Mouse (Mus musculus) liver, embryonic 14.5 days (tissue): ENCODE measurements at regions not wholly inside any gene's neighbourhood (a gene's known extent, or its start where the extent isn't known, plus 50 kb on each side); places are given as distances from the start of the nearest gene placed in this dataset.

Source experiments
- ATAC-seq: fragments of 200-750 bp; cut with Nextera tagmentation; 2 replicates; pipeline ENCODE4 v1.8.0; 2017; ENCODE audit warnings: moderate number of reproducible peaks, mild to moderate bottlenecking, moderate library complexity; ENCODE audit not compliant: insufficient read depth
- DNase-seq, 3 experiments: peaks; one replicate each; pipeline ENCODE4 v3.0.0-alpha.2; 2012 to 2013; ENCODE audit warnings: low read depth in 3 of 3, low spot score in 3 of 3
- H3K27ac ChIP-seq: fragments of 300-500 bp; sonication (generic); 2 replicates; pipeline ENCODE4 v1.5.1; 2014; ENCODE audit warnings: moderate library complexity, mild to moderate bottlenecking, control low read depth, inconsistent platforms
- H3K27me3 ChIP-seq: fragments of 300-500 bp; sonication (generic); 2 replicates; pipeline ENCODE4 v1.6.1; 2014; ENCODE audit warnings: mild to moderate bottlenecking, low read length, moderate library complexity; ENCODE audit not compliant: control insufficient read depth, insufficient read depth
- H3K36me3 ChIP-seq: fragments of 300-500 bp; sonication (generic); replicated peaks from 2 replicates; pipeline ENCODE4 v1.6.1; 2014; ENCODE audit warnings: low read depth; ENCODE audit not compliant: control insufficient read depth, insufficient read depth
- H3K4me1 ChIP-seq, 2 experiments: fragments of 200-500 bp in 1 of 2; fragments of 300-500 bp in 1 of 2; sonication (generic) in 1 of 2; replicated peaks; 2 replicates each; pipeline ENCODE4 v1.6.1; 2012 to 2014; ENCODE audit warnings: antibody characterized with exemption in 1 of 2, inconsistent platforms in 1 of 2, low read length in 1 of 2; ENCODE audit not compliant: control insufficient read depth in 2 of 2, insufficient read depth in 2 of 2
- H3K4me2 ChIP-seq: fragments of 300-500 bp; sonication (generic); 2 replicates; pipeline ENCODE4 v1.6.1; 2014; ENCODE audit warnings: low read depth, mild to moderate bottlenecking, control low read depth, moderate library complexity
- H3K4me3 ChIP-seq, 2 experiments: fragments of 200-500 bp in 1 of 2; fragments of 300-500 bp in 1 of 2; sonication (generic) in 1 of 2; 2 replicates each; pipeline ENCODE4 v1.5.1; 2012 to 2014; ENCODE audit warnings: low read depth in 2 of 2, low read length in 2 of 2, mild to moderate bottlenecking in 2 of 2, control low read depth in 1 of 2, inconsistent platforms in 1 of 2, moderate library complexity in 1 of 2; ENCODE audit not compliant: insufficient read depth in 1 of 2
- H3K9ac ChIP-seq: fragments of 300-500 bp; sonication (generic); replicated peaks from 2 replicates; pipeline ENCODE4 v1.6.1; 2014; ENCODE audit warnings: mild to moderate bottlenecking, control low read depth, moderate library complexity
- H3K9me3 ChIP-seq: fragments of 300-500 bp; sonication (generic); 2 replicates; pipeline ENCODE4 v1.6.1; 2016; ENCODE audit warnings: low read length, mixed read lengths; ENCODE audit not compliant: control insufficient read depth
- CTCF ChIP-seq: IDR thresholded peaks from 2 replicates; pipeline ENCODE4 v1.5.1; 2016; ENCODE audit warnings: antibody characterized with exemption, low read depth, control low read depth
- EP300 ChIP-seq: IDR thresholded peaks from 2 replicates; pipeline ENCODE4 v1.6.1; 2016; ENCODE audit warnings: antibody characterized with exemption, low read depth
- WGBS: fragments of 180-500 bp; shearing (Covaris S2); extraction: QIAGEN DNeasy Blood & Tissue Kit; methylation state at CpG from one replicate; pipeline ENCODE4 v1.1.7; 2014; ENCODE audit not compliant: insufficient replicate concordance; 5-methylcytosine and 5-hydroxymethylcytosine counted together

DNA sequence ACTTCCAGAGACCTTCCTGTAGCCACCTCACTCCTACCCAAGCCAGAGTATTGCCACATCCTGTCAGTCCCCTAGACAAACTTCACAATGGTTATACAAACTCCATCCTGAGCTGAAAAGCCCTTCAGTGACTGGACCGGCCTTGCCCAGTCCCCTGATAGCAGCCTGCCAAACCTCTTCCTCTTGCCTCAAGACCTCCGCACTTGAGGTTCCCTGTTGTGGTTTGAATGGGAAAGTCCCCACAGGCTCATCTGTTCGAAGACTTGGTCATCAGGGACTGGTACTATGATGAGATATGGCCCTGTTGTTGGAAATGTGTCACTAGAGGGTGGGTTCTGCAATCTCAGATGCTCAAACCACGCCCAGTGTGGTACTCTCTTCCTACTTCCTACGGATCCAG, 65.4 kb downstream of the Irf2bpl start:
- no peak for ATAC-seq
- Histone ChIP-seq H3K4me3 (no peak overlapping the region), H3K9ac (no peak overlapping the region), H3K9me3 (no peaks in the 10 kb centered on the region), H3K4me2 (no peak overlapping the region), H3K27ac (no peak overlapping the region), H3K4me1 (peaks cover 17 to 34% of the 10 kb centered on the region in 2 experiments), H3K27me3 (no peaks in the 10 kb centered on the region; the same call in 1 of the 2 replicates), H3K36me3 (no peaks in the 10 kb centered on the region)
- TF ChIP-seq EP300 = no peak
- TF ChIP-seq CTCF = no peak
- no peak for DNase-seq
- WGBS = 31% methylated on average over 5 of the region's 5 CpGs

DNA sequence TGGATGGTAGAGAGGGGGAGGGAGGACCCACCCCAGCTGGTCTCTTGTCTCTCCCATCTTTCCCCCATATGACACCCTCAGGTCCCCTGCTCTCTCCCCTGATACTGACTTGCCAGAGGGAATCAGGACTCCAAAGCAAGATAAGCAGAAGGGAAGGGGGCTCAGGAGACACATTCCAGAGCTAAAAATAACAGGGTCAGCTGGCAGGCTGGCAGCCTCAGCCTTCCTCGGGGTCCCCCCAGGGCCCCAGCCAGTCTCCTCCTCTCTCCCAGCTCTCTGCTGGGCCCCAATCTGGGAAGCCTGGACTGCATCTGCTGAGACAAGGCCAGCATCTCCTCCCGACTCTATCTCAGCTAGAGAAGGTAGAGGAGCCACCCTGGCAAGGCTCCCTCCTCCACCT, 66.4 kb downstream of the Irf2bpl start:
- TF ChIP-seq EP300 (no peak), CTCF (no peak)
- WGBS = 27% methylated on average over 2 of the region's 2 CpGs
- Histone ChIP-seq H3K9ac (no peak overlapping the region), H3K4me1 (peaks cover 17 to 27% of the 10 kb centered on the region in 2 experiments), H3K27me3 (no peaks in the 10 kb centered on the region; the same call in 1 of the 2 replicates), H3K27ac (no peak overlapping the region), H3K36me3 (no peaks in the 10 kb centered on the region), H3K9me3 (no peaks in the 10 kb centered on the region), H3K4me2 (no peak overlapping the region), H3K4me3 (no peak overlapping the region)
- ATAC-seq (no peak), DNase-seq (no peak)

DNA sequence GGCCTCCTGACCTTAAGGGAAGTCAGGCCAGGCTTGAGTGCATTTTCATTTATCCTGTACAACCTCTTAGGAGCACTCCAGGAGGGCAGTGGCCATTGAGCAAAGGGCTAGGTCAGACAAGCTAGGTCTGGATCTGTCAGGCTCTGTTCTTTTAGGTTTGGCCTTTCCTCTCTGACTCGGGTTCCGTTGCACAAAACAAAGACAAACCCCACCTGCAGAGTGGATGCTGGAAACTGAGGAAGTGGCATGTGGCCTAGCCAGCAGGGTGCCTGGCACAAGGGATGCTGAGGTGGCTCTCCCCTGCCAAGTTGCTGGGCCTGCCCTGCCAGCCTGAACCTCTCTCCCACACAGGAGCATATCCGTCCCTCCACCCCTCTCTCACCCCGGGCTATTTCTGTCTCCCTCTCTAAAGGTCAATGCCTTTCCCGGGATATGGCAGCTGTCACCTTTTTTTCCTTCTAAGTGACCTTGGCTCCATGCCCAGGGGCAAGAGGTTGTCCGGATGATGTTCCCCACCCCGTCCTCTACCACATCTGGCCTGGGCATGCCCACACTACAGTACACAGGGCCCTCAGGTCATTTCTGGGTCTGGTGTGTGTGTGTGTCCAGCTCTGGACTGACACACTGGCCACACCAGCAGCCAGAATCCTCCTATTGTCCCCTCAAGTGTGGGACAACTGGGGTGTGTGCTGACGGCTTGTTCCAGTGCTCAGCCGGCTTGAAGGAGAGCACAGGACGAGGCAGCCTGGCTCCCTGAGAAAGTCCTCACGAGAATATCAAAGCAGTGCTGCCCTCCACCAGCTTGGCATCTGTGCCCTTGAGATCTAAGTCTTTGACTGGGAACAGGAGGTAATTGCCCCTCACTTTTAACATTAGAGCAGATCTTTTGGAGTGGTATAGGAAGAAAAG, 67.6 kb downstream of the Irf2bpl start:
- Histone ChIP-seq H3K27ac (no peak overlapping the region), H3K4me3 (no peak overlapping the region), H3K4me2 (no peak overlapping the region), H3K9me3 (no peaks in the 10 kb centered on the region), H3K36me3 (no peaks in the 10 kb centered on the region), H3K4me1 (peaks cover 17 to 27% of the 10 kb centered on the region in 2 experiments), H3K27me3 (no peaks in the 10 kb centered on the region; the same call in 1 of the 2 replicates), H3K9ac (no peak overlapping the region)
- DNase-seq = no peak
- TF ChIP-seq CTCF (no peak), EP300 (no peak)
- no peak for ATAC-seq
- WGBS = 57% methylated on average over 11 of the region's 11 CpGs

DNA sequence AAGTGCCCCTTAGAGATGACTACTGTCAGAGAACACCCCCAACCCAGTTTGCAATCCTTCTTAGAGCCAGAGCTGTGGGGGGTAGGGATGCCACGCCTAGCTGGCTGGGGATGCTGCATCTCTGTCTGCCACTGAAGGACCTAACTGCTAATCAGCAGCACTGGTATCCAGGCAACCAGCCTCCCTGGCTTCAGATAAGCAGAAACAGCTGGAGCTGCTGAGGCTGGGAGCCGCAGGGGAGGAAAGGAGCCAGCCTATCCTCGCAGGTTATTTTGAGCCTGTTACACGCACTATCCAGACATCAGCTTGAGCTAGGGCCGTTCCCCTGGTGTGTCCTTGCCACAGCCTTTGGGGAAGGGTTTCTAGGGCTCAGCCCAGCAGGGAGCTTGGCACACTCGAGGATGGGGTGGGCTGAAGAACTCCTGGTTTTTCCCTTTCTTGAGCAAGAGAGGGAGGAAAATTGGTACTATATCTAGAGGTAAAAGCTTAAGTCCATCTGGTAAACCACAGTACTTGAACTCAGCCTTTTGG, 68.4 kb downstream of the Irf2bpl start:
- ATAC-seq = peak; percentile 86
- Histone ChIP-seq H3K9me3 (no peaks in the 10 kb centered on the region), H3K27ac (no peak overlapping the region), H3K36me3 (no peaks in the 10 kb centered on the region), H3K4me1 (peaks cover 17 to 30% of the 10 kb centered on the region in 2 experiments), H3K27me3 (no peaks in the 10 kb centered on the region; the same call in 1 of the 2 replicates), H3K9ac (no peak overlapping the region), H3K4me2 (no peak overlapping the region), H3K4me3 (no peak overlapping the region)
- TF ChIP-seq CTCF (no peak), EP300 (peak; percentile 34; the same call in 1 of the 2 replicates)
- 8% methylated on average over 6 of the region's 6 CpGs for WGBS
- peak in 2 of 3 experiments; percentile 50 to 55 for DNase-seq

DNA sequence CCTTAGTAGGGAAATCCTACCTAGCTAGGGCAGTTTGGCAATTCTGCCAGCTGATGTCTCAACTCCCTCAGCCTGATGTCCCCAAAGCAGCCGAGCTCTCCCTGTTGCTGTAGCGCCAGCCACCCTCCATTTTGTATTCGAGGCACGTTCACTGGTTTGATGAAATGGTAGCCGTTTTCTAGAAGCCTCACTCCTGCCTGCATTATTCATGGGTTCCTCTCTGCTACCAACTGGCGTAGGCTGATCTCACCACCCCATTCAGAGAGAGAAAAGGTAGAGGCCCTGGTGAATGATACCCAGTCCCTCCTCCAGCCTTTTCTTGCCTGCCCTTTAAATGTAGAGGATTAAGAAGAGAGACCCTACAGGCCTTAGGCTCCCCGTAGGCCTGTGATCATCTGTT, 69.9 kb downstream of the Irf2bpl start:
- 71% methylated on average over 7 of the region's 7 CpGs for WGBS
- no peaks in the 10 kb centered on the region for H3K36me3 ChIP-seq
- peaks cover 17 to 35% of the 10 kb centered on the region in 2 experiments for H3K4me1 ChIP-seq
- DNase-seq = no peak
- no peak for ATAC-seq
- TF ChIP-seq CTCF (no peak), EP300 (no peak)
- no peak overlapping the region for H3K27ac ChIP-seq
- no peaks in the 10 kb centered on the region for H3K9me3 ChIP-seq
- H3K27me3 ChIP-seq = no peaks in the 10 kb centered on the region; the same call in 1 of the 2 replicates
- H3K9ac ChIP-seq = no peak overlapping the region
- no peak overlapping the region for H3K4me2 ChIP-seq
- no peak overlapping the region for H3K4me3 ChIP-seq
